16 mouse cellular contexts compared by ENCODE assay signal in the genomic region with DNA sequence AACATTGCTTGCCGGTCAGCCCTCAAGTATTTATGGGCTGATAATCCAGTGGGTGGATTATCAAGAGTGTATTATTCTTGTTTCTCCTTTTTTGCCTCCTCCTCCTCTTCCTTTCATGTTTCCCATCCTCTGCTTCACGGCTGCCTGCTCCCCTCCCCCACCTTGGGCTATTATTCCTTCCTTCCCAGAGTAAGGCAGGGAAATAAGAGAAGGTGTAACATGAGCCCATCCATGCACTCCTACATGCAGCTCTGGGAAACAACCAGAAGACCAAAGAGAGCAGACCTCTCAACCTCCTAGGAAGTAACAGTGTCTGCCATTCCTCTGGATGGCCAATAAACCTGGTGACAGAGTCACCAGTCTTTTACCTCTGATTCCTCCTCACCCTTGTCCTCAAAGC.
DNase-seq lines count a peak whose midpoint lies in the region; ATAC-seq and TF ChIP-seq lines count a peak whose summit lies in the region.
"Had no signal": no experiment of that assay in that cellular context is flagged by ENCODE, and none has a peak within 500 bp of the region (broad histone marks: within the 10 kb centered on the region; RNA-seq: fewer than 3 reads in every experiment).

No protein-coding gene starts in this region.

- peak overlapping the region; percentile 82; the same call in 1 of the 2 replicates for H3K27ac ChIP-seq in kidney, postnatal 0 days
- H3K27ac ChIP-seq in embryonic facial prominence, embryonic 12.5 days = peak overlapping the region; percentile 87
- H3K27ac ChIP-seq: hindbrain, postnatal 0 days; midbrain, embryonic 15.5 days had no signal

- H3K4me1 ChIP-seq in kidney, postnatal 0 days (replicated peaks; ENCODE audit: insufficient read depth, low read length) = peaks cover 17% of the 10 kb centered on the region; the same call in 1 of the 2 replicates
- H3K4me1 ChIP-seq in embryonic facial prominence, embryonic 12.5 days = peaks cover 35% of the 10 kb centered on the region

- H3K4me3 ChIP-seq in kidney, postnatal 0 days (replicated peaks; ENCODE audit: low read depth, low read length) = no peak overlapping the region
- H3K4me3 ChIP-seq in embryonic facial prominence, embryonic 12.5 days = no peak overlapping the region
- H3K4me3 ChIP-seq: lung, embryonic 15.5 days; midbrain, embryonic 15.5 days had no signal

- no peaks in the 10 kb centered on the region for H3K27me3 ChIP-seq in kidney, postnatal 0 days (ENCODE audit: insufficient read depth, low read length)
- H3K27me3 ChIP-seq in embryonic facial prominence, embryonic 12.5 days = no peaks in the 10 kb centered on the region
- H3K27me3 ChIP-seq: lung, embryonic 15.5 days; midbrain, embryonic 15.5 days had no signal

- WGBS in kidney, postnatal 0 days = 6% methylated on average over 2 of the region's 2 CpGs
- 11% methylated on average over 2 of the region's 2 CpGs for WGBS in embryonic facial prominence, embryonic 12.5 days

- DNase-seq in kidney, postnatal 0 days (ENCODE audit: low spot score) = peak; percentile 84
- no peak for DNase-seq in kidney, postnatal 10 days
- DNase-seq in embryo, embryonic 11.5 days (ENCODE audit: low read depth, low spot score) = peak; percentile 35
- DNase-seq in mesoderm, embryonic 11.5 days (ENCODE audit: low read depth, low spot score) = peak; percentile 43
- DNase-seq in gastrocnemius, postnatal 36 days = no peak
- no peak for DNase-seq in ovary, postnatal 36 days (ENCODE audit: low spot score)
- DNase-seq: adrenal gland, adult 8-10 months; cerebellum, adult 18-20 months; heart, postnatal 10 days; liver; thymus, adult 2 months had no signal

- H3K36me3 ChIP-seq in kidney, postnatal 0 days (ENCODE audit: insufficient read depth, low read length) = no peaks in the 10 kb centered on the region
- no peaks in the 10 kb centered on the region for H3K36me3 ChIP-seq in embryonic facial prominence, embryonic 12.5 days
- H3K36me3 ChIP-seq: lung, embryonic 15.5 days; midbrain, embryonic 15.5 days had no signal

- no peaks in the 10 kb centered on the region for H3K9me3 ChIP-seq in kidney, postnatal 0 days (replicated peaks; ENCODE audit: low read length)
- no peaks in the 10 kb centered on the region for H3K9me3 ChIP-seq in embryonic facial prominence, embryonic 12.5 days
- H3K9me3 ChIP-seq: lung, embryonic 15.5 days; midbrain, embryonic 15.5 days had no signal

- intact Hi-C loops in gastrocnemius, postnatal 36 days (cut with DNase I) = no loop called here

- peak; percentile 66; the same call in 1 of the 2 replicates for ATAC-seq in kidney, postnatal 0 days (replicated peaks; ENCODE audit: low FRiP score, low read depth)
- ATAC-seq in embryonic facial prominence, embryonic 12.5 days (ENCODE audit: insufficient number of reproducible peaks, insufficient read depth, low FRiP score, low TSS enrichment) = no peak
- ATAC-seq: CD4-positive, CD25-positive, alpha-beta regulatory T cell, adult 4 months; hindbrain, postnatal 0 days; midbrain, embryonic 15.5 days had no signal

- H3K9ac ChIP-seq in kidney, postnatal 0 days (ENCODE audit: low read depth, low read length) = no peak overlapping the region
- H3K9ac ChIP-seq in embryonic facial prominence, embryonic 12.5 days = no peak overlapping the region
- H3K9ac ChIP-seq: lung, embryonic 15.5 days; midbrain, embryonic 15.5 days had no signal

- TF ChIP-seq CTCF in kidney, postnatal 0 days (IDR thresholded peaks at IDR 0.05; ENCODE audit: low read depth) = no peak

- H3K4me2 ChIP-seq in kidney, postnatal 0 days (ENCODE audit: low read length) = no peak overlapping the region
- H3K4me2 ChIP-seq in embryonic facial prominence, embryonic 12.5 days (replicated peaks) = no peak overlapping the region
- H3K4me2 ChIP-seq: lung, embryonic 15.5 days; midbrain, embryonic 15.5 days had no signal

Comparison
In these comparisons a context has a peak if more than half of its experiments do, and no peak if none do; other contexts are left out.
1. DNase-seq: peak in kidney, postnatal 0 days (single experiment), embryo, embryonic 11.5 days (single experiment) and mesoderm, embryonic 11.5 days (single experiment); none in kidney, postnatal 10 days (single experiment), gastrocnemius, postnatal 36 days (0 of 2) and ovary, postnatal 36 days (single experiment).